Comparison of ENCODE assay signal across 8 mouse cellular contexts in the genomic region with DNA sequence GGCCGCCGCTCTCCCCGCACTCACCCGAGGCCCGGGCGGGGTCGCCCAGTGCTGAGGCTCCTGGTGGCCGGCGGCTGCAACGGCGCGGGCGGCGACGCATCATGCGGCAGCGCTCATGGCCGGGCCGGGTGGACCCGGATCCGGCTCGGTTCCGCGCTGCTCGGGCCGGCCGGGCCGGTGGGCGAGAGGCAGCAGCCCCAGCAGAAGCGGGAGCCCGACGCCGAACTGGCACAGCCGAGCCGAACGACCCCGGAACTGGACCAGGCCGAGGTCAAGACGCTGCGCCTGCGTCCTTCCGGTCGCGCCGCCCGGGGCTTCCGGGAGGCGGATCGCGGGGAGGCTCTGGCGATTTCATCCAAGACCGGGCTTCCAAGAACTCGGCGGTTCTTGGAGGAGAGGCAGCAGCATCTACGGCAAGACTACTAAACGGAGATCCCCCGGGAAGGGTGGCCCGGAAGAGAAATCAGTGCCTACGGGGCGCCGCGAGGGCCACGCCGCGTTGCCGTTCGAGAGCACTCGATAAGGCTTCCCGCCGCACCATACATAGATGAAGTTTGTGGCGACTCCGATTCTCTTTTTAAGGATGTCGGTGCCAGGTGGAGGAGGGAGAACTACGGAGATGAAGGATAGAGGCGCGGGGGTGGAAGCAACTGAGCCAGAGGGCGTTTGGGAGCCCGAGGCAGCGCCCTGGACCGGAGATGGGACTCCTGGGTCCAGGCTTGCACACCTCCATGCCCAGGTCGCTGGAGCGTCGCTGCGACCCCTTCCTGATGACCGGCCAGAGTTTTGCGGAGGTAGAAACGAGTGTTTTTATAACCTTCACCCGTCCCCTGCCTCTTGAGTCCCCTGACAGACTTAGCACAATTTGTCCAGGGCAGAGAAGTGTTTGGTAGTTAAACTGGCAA. TPM values are rescaled to one million over a fixed set of nuclear protein-coding genes. Genes with fewer than 3 reads are reported as not detected.
DNase-seq lines count a peak whose midpoint lies in the region; ATAC-seq lines count a peak whose summit lies in the region.

Gene Zdhhc7 (minus strand): TSS at position 415 of the 905 bp plus-strand sequence.

- H3K4me2 ChIP-seq in intestine, embryonic 16.5 days (ENCODE audit: low read depth, low read length), result peak within 1 kb of the TSS; percentile 73

- H3K4me1 ChIP-seq in intestine, embryonic 16.5 days (ENCODE audit: control insufficient read depth, insufficient read depth, low read length), result peaks cover 27% of the 10 kb centered on the region

- peak within 1 kb of the TSS; percentile 89 for H3K9ac ChIP-seq in intestine, embryonic 16.5 days (ENCODE audit: low read depth, low read length)

- H3K27ac ChIP-seq in intestine, embryonic 16.5 days (ENCODE audit: low read length), result peak within 1 kb of the TSS; percentile 95

- DNase-seq in adrenal gland, adult 18-20 months (ENCODE audit: low spot score in 2 of 2), result peak; percentile 82 to 85
- peak; percentile 88 for DNase-seq in embryo, embryonic 11 days
- DNase-seq in gastrocnemius, postnatal 4 days (ENCODE audit: low spot score in 2 of 2), result peak; percentile 74 to 84
- DNase-seq in left cerebral cortex, postnatal 25 days (ENCODE audit: low spot score in 2 of 2), result peak; percentile 87 to 89
- DNase-seq in mesoderm, embryonic 11.5 days (ENCODE audit: low read depth, low spot score), result peak; percentile 64
- DNase-seq in right cerebral cortex, postnatal 36 days (ENCODE audit: low spot score in 2 of 2), result peak; percentile 82
- peak; percentile 79 to 82 for DNase-seq in urinary bladder, postnatal 4 days (ENCODE audit: low spot score in 2 of 2)

- H3K36me3 ChIP-seq in intestine, embryonic 16.5 days (ENCODE audit: control insufficient read depth, insufficient read depth, low read length), result no peaks in the 10 kb centered on the region

- peak; percentile 76 for ATAC-seq in intestine, embryonic 16.5 days

- H3K4me3 ChIP-seq in intestine, embryonic 16.5 days (ENCODE audit: low read length), result peak within 1 kb of the TSS; percentile 90

- intact Hi-C loops in left cerebral cortex, postnatal 25 days (cut with DNase I), result no loop called here

- under 1% methylated on average over 88 of the region's 88 CpGs for WGBS in intestine, embryonic 16.5 days

- no peaks in the 10 kb centered on the region for H3K9me3 ChIP-seq in intestine, embryonic 16.5 days (ENCODE audit: control insufficient read depth, low read length)

- H3K27me3 ChIP-seq in intestine, embryonic 16.5 days (replicated peaks; ENCODE audit: control insufficient read depth, insufficient read depth, low read length), result no peaks in the 10 kb centered on the region

RNA-seq across cellular contexts. Expression of gene Zdhhc7, which starts in this region (rescaled TPM):
- total RNA-seq in adrenal gland, adult 18-20 months (2021), result 10 to 100 TPM; 39.5 to 57.7 TPM
- total RNA-seq in gastrocnemius, postnatal 4 days (2021), result 10 to 100 TPM; 29.0 to 29.9 TPM
- polyA plus RNA-seq in intestine, embryonic 16.5 days (2015; fragmentation: Nextera tagmentation; extraction: Ambion mirVana), result 40.5 and 44.7 TPM in 2 replicates
- 10 to 100 TPM; 36.5 to 40.0 TPM for total RNA-seq in left cerebral cortex, postnatal 25 days (2021)

Comparison
In these comparisons a context has a peak if more than half of its experiments do, and no peak if none do; other contexts are left out.
1. Peak in every context shown above with its lines: DNase-seq, ATAC-seq, H3K4me3 ChIP-seq and H3K27ac ChIP-seq.